Mouse (Mus musculus) myocyte (in vitro differentiated cells): Measurements from ENCODE around the gene Efna4. TPM values are rescaled to one million over a fixed set of nuclear protein-coding genes. Genes with fewer than 3 reads are reported as not detected.

Source experiments
- H3K27me3 ChIP-seq: one replicate; pipeline ENCODE4 v1.6.1; 2011; ENCODE audit not compliant: control insufficient read depth, insufficient read depth, insufficient read length
- H3K36me3 ChIP-seq: one replicate; pipeline ENCODE4 v1.6.1; 2011; ENCODE audit not compliant: control insufficient read depth, insufficient read depth
- H3K4me2 ChIP-seq: one replicate; pipeline ENCODE4 v1.6.1; 2011; ENCODE audit warnings: low read depth, control low read depth
- H3K4me3 ChIP-seq: one replicate; pipeline ENCODE4 v1.5.1; 2011; ENCODE audit warnings: mild to moderate bottlenecking, control low read depth, moderate library complexity
- H3K79me2 ChIP-seq: one replicate; pipeline ENCODE4 v1.6.1; 2011; ENCODE audit not compliant: control insufficient read depth, insufficient read depth
- H3ac ChIP-seq: one replicate; pipeline ENCODE4 v1.6.1; 2011; ENCODE audit not compliant: control insufficient read depth, insufficient read length
- CEBPB ChIP-seq: IDR thresholded peaks from 2 replicates; pipeline ENCODE4 v1.6.1; 2011; ENCODE audit warnings: mild to moderate bottlenecking, moderate library complexity; ENCODE audit not compliant: poor library complexity, insufficient read depth, severe bottlenecking
- E2F4 ChIP-seq: IDR thresholded peaks from one replicate; pipeline ENCODE4 v1.6.1; 2011; ENCODE audit warnings: mild to moderate bottlenecking, control low read depth, moderate library complexity; ENCODE audit not compliant: insufficient read depth
- MAX ChIP-seq: IDR thresholded peaks from one replicate; pipeline ENCODE4 v1.6.1; 2011; ENCODE audit warnings: low read depth, mild to moderate bottlenecking, control low read depth
- MYOD1 ChIP-seq, 3 experiments: IDR thresholded peaks; one replicate each; pipeline ENCODE4 v1.6.1; 2011; ENCODE audit warnings: control low read depth in 2 of 3, low read depth in 2 of 3, mild to moderate bottlenecking in 2 of 3, moderate library complexity in 1 of 3; ENCODE audit not compliant: insufficient read length in 2 of 3, control insufficient read depth in 1 of 3
- MYOG ChIP-seq, 3 experiments: IDR thresholded peaks; one replicate each; pipeline ENCODE4 v1.6.1; 2011; ENCODE audit warnings: control low read depth in 2 of 3, low read depth in 2 of 3, mild to moderate bottlenecking in 2 of 3; ENCODE audit not compliant: insufficient read length in 2 of 3, control insufficient read depth in 1 of 3, insufficient read depth in 1 of 3
- POLR2A ChIP-seq: IDR thresholded peaks from one replicate; pipeline ENCODE4 v1.6.1; 2011; ENCODE audit warnings: low read depth, mild to moderate bottlenecking, control low read depth, moderate library complexity; ENCODE audit not compliant: insufficient read length
- POLR2AphosphoS2 ChIP-seq: IDR thresholded peaks from one replicate; pipeline ENCODE4 v1.6.1; 2011; ENCODE audit warnings: low read depth, control low read depth; ENCODE audit not compliant: insufficient read length
- REST ChIP-seq: IDR thresholded peaks from one replicate; pipeline ENCODE4 v1.6.1; 2011; ENCODE audit warnings: mild to moderate bottlenecking, control low read depth, moderate library complexity; ENCODE audit not compliant: insufficient read depth, insufficient read length
- SRF ChIP-seq: IDR thresholded peaks from one replicate; pipeline ENCODE4 v1.6.1; 2011; ENCODE audit warnings: low read depth; ENCODE audit not compliant: control insufficient read depth, insufficient read length
- TCF12 ChIP-seq: IDR thresholded peaks from one replicate; pipeline ENCODE4 v1.6.1; 2011; ENCODE audit warnings: mild to moderate bottlenecking, control low read depth; ENCODE audit not compliant: poor library complexity, insufficient read depth, severe bottlenecking
- TCF3 ChIP-seq: IDR thresholded peaks from one replicate; pipeline ENCODE4 v1.6.1; 2011; ENCODE audit warnings: low read depth, control low read depth; ENCODE audit not compliant: insufficient read length
- USF1 ChIP-seq: IDR thresholded peaks from one replicate; pipeline ENCODE4 v1.6.1; 2011; ENCODE audit warnings: low read depth, mild to moderate bottlenecking, control low read depth, moderate library complexity
- polyA plus RNA-seq: library from polyadenylated mRNA; unstranded; fragments of >200 nt; fragmentation: generic; extraction: Trizol; gene quantifications from one replicate; pipeline ENCODE4 v1.2.1, GENCODE M21; 2012; ENCODE audit warnings: missing spikeins

The Efna4 gene
- polyA plus RNA-seq, 1 experiment, result 5.4 TPM

- TF ChIP-seq TCF12 (no peak), TCF3 (no peak), MYOG (IDR thresholded peaks at IDR 0.05; ENCODE audit: control insufficient read depth in 1 of 3, insufficient read depth in 1 of 3, insufficient read length in 2 of 3, low read depth in 2 of 3) (no peak), SRF (no peak), REST (no peak), USF1 (no peak), MYOD1 (IDR thresholded peaks at IDR 0.05; ENCODE audit: control insufficient read depth in 1 of 3, insufficient read length in 2 of 3, low read depth in 2 of 3) (no peak), POLR2AphosphoS2 (no peak), POLR2A (no peak), E2F4 (no peak), CEBPB (no peak), MAX (no peak)
- Histone ChIP-seq H3K4me2 (no peak overlapping the region), H3K4me3 (no peak overlapping the region), H3ac (no peak overlapping the region), H3K36me3 (no peaks in the 10 kb centered on the region), H3K27me3 (no peaks in the 10 kb centered on the region), H3K79me2 (no peaks in the 10 kb centered on the region)
Measured at GRCm38 (mm10) chr3:89339416-89339815, 1.6 kb upstream of the Efna4 start.

- Histone ChIP-seq H3K36me3 (no peaks in the 10 kb centered on the region), H3K79me2 (no peaks in the 10 kb centered on the region), H3K4me2 (peak overlapping the region; percentile 93), H3K27me3 (no peaks in the 10 kb centered on the region), H3K4me3 (peak overlapping the region; percentile 40), H3ac (peak overlapping the region; percentile 59)
- TF ChIP-seq MYOD1 (IDR thresholded peaks at IDR 0.05; ENCODE audit: control insufficient read depth in 1 of 3, insufficient read length in 2 of 3, low read depth in 2 of 3) (no peak), E2F4 (no peak), USF1 (no peak), REST (no peak), TCF3 (no peak), SRF (no peak), CEBPB (no peak), MYOG (IDR thresholded peaks at IDR 0.05; ENCODE audit: control insufficient read depth in 1 of 3, insufficient read depth in 1 of 3, insufficient read length in 2 of 3, low read depth in 2 of 3) (no peak), POLR2A (no peak), TCF12 (no peak), MAX (no peak), POLR2AphosphoS2 (no peak)
Measured at GRCm38 (mm10) chr3:89337062-89337720, 637 bp downstream of the Efna4 start.

- no peak for TF ChIP-seq TCF12
- no peak for TF ChIP-seq E2F4
- TF ChIP-seq SRF, result no peak
- no peak for TF ChIP-seq TCF3
- TF ChIP-seq MYOD1 (IDR thresholded peaks at IDR 0.05; ENCODE audit: control insufficient read depth in 1 of 3, insufficient read length in 2 of 3, low read depth in 2 of 3), result no peak
- TF ChIP-seq MYOG (IDR thresholded peaks at IDR 0.05; ENCODE audit: control insufficient read depth in 1 of 3, insufficient read depth in 1 of 3, insufficient read length in 2 of 3, low read depth in 2 of 3), result no peak
- no peak for TF ChIP-seq POLR2AphosphoS2
- TF ChIP-seq REST, result no peak
- no peak for TF ChIP-seq MAX
- TF ChIP-seq USF1, result no peak
- TF ChIP-seq CEBPB, result no peak
- no peak for TF ChIP-seq POLR2A
- H3K4me2 ChIP-seq, result peak overlapping the region; percentile 93
- no peak overlapping the region for H3ac ChIP-seq
- H3K4me3 ChIP-seq, result peak overlapping the region; percentile 40
- H3K36me3 ChIP-seq, result no peaks in the 10 kb centered on the region
- H3K27me3 ChIP-seq, result no peaks in the 10 kb centered on the region
- H3K79me2 ChIP-seq, result no peaks in the 10 kb centered on the region
Measured at GRCm38 (mm10) chr3:89336529-89336928, 1.3 kb downstream of the Efna4 start.

- TF ChIP-seq TCF12 (no peak), MYOG (IDR thresholded peaks at IDR 0.05; ENCODE audit: control insufficient read depth in 1 of 3, insufficient read depth in 1 of 3, insufficient read length in 2 of 3, low read depth in 2 of 3) (peak in 2 of 3 experiments; percentile 59 to 72), MYOD1 (IDR thresholded peaks at IDR 0.05; ENCODE audit: control insufficient read depth in 1 of 3, insufficient read length in 2 of 3, low read depth in 2 of 3) (peak in 2 of 3 experiments; percentile 43 to 63), TCF3 (no peak)
- Histone ChIP-seq H3ac (no peak overlapping the region), H3K36me3 (no peaks in the 10 kb centered on the region), H3K27me3 (no peaks in the 10 kb centered on the region), H3K79me2 (no peaks in the 10 kb centered on the region), H3K4me2 (no peak overlapping the region), H3K4me3 (no peak overlapping the region)
Measured at GRCm38 (mm10) chr3:89333053-89333452, 4.8 kb downstream of the Efna4 start.

- Histone ChIP-seq H3K79me2 (no peaks in the 10 kb centered on the region), H3ac (no peak overlapping the region), H3K4me3 (no peak overlapping the region), H3K27me3 (no peaks in the 10 kb centered on the region), H3K36me3 (no peaks in the 10 kb centered on the region), H3K4me2 (no peak overlapping the region)
- TF ChIP-seq SRF, result no peak
Measured at GRCm38 (mm10) chr3:89332476-89332875, 5.4 kb downstream of the Efna4 start.
